Mouse (Mus musculus) forebrain, embryonic 11.5 days (tissue): Measurements from ENCODE around the gene Rplp0. TPM values are rescaled to one million over a fixed set of nuclear protein-coding genes. Genes with fewer than 3 reads are reported as not detected.

Experiments
- ATAC-seq: fragments of 200-750 bp; cut with Nextera tagmentation; replicated peaks from 2 replicates; pipeline ENCODE4 v1.8.0; 2017; ENCODE audit warnings: moderate TSS enrichment; ENCODE audit not compliant: low FRiP score
- DNase-seq: peaks from one replicate; pipeline ENCODE4 v3.0.0-alpha.2; 2017; ENCODE audit warnings: low spot score
- H3K27ac ChIP-seq: fragments of 300-500 bp; sonication (generic); 2 replicates; pipeline ENCODE4 v1.5.1; 2014; ENCODE audit warnings: low read depth, low read length
- H3K27me3 ChIP-seq: fragments of 300-500 bp; sonication (generic); 2 replicates; pipeline ENCODE4 v1.6.1; 2014; ENCODE audit warnings: mild to moderate bottlenecking, low read length, mixed read lengths; ENCODE audit not compliant: control insufficient read depth, insufficient read depth
- H3K36me3 ChIP-seq: fragments of 300-500 bp; sonication (generic); 2 replicates; pipeline ENCODE4 v1.6.1; 2014; ENCODE audit warnings: mild to moderate bottlenecking, low read length, moderate library complexity, mixed read lengths; ENCODE audit not compliant: control insufficient read depth, insufficient read depth
- H3K4me1 ChIP-seq: fragments of 300-500 bp; sonication (generic); replicated peaks from 2 replicates; pipeline ENCODE4 v1.6.1; 2014; ENCODE audit warnings: low read length, mixed read lengths; ENCODE audit not compliant: control insufficient read depth, insufficient read depth
- H3K4me2 ChIP-seq: fragments of 300-500 bp; sonication (generic); 2 replicates; pipeline ENCODE4 v1.6.1; 2014; ENCODE audit warnings: low read depth, mild to moderate bottlenecking, low read length, moderate library complexity, mixed read lengths; ENCODE audit not compliant: severe bottlenecking
- H3K4me3 ChIP-seq: fragments of 300-500 bp; sonication (generic); 2 replicates; pipeline ENCODE4 v1.5.1; 2014; ENCODE audit warnings: low read depth, low read length
- H3K9ac ChIP-seq: fragments of 300-500 bp; sonication (generic); 2 replicates; pipeline ENCODE4 v1.6.1; 2014; ENCODE audit warnings: low read length
- H3K9me3 ChIP-seq: fragments of 300-500 bp; sonication (generic); 2 replicates; pipeline ENCODE4 v1.6.1; 2016; ENCODE audit warnings: low read length, mixed read lengths; ENCODE audit not compliant: control insufficient read depth
- WGBS: fragments of 180-500 bp; shearing (Covaris S2); extraction: QIAGEN DNeasy Blood & Tissue Kit; methylation state at CpG from one replicate; pipeline ENCODE4 v1.1.7; 2014; 5-methylcytosine and 5-hydroxymethylcytosine counted together
- polyA plus RNA-seq: library from polyadenylated mRNA; unstranded; fragments of >200 nt; fragmentation: Nextera tagmentation; extraction: Ambion mirVana; gene quantifications from 2 replicates; pipeline ENCODE4 v1.2.1, GENCODE M21; 2014

Rplp0 gene
- polyA plus RNA-seq, 1 experiment from 2014 or later: 1,156 TPM

GRCm38 (mm10) chr5:115523971-115524370, 35.3 kb upstream of the Rplp0 start:
- Histone ChIP-seq H3K9me3 (no peaks in the 10 kb centered on the region), H3K9ac (no peak overlapping the region), H3K27me3 (no peaks in the 10 kb centered on the region), H3K4me1 (peaks cover 12% of the 10 kb centered on the region), H3K36me3 (no peaks in the 10 kb centered on the region), H3K27ac (no peak overlapping the region), H3K4me2 (0 out of 2 replicates have a peak overlapping the region, but pooled peaks have one; percentile 11), H3K4me3 (no peak overlapping the region)
- ATAC-seq (no peak), DNase-seq (no peak)
- 6% methylated on average over 15 of the region's 15 CpGs for WGBS

- H3K27ac ChIP-seq: no peak overlapping the region
- no peak for ATAC-seq
- WGBS: 54% methylated on average over 12 of the region's 12 CpGs
- peaks cover 12% of the 10 kb centered on the region for H3K4me1 ChIP-seq
- no peaks in the 10 kb centered on the region for H3K9me3 ChIP-seq
- H3K36me3 ChIP-seq: no peaks in the 10 kb centered on the region
- DNase-seq: no peak
- H3K9ac ChIP-seq: no peak overlapping the region
- H3K4me2 ChIP-seq: 0 out of 2 replicates have a peak overlapping the region, but pooled peaks have one; percentile 11
- no peaks in the 10 kb centered on the region for H3K27me3 ChIP-seq
- H3K4me3 ChIP-seq: no peak overlapping the region
Measured at GRCm38 (mm10) chr5:115524471-115524870, 34.8 kb upstream of the Rplp0 start.

GRCm38 (mm10) chr5:115525416-115525815, 33.9 kb upstream of the Rplp0 start:
- H3K4me3 ChIP-seq: no peak overlapping the region
- no peaks in the 10 kb centered on the region for H3K9me3 ChIP-seq
- H3K9ac ChIP-seq: no peak overlapping the region
- 92% methylated on average over 4 of the region's 4 CpGs for WGBS
- DNase-seq (no peak), ATAC-seq (no peak)
- H3K27me3 ChIP-seq: no peaks in the 10 kb centered on the region
- no peak overlapping the region for H3K4me2 ChIP-seq
- H3K4me1 ChIP-seq: peaks cover 12% of the 10 kb centered on the region
- H3K27ac ChIP-seq: no peak overlapping the region
- no peaks in the 10 kb centered on the region for H3K36me3 ChIP-seq

GRCm38 (mm10) chr5:115525943-115526342, 33.3 kb upstream of the Rplp0 start:
- Histone ChIP-seq H3K36me3 (no peaks in the 10 kb centered on the region), H3K4me2 (no peak overlapping the region), H3K9me3 (no peaks in the 10 kb centered on the region), H3K27ac (no peak overlapping the region), H3K27me3 (no peaks in the 10 kb centered on the region), H3K4me3 (no peak overlapping the region), H3K4me1 (peaks cover 12% of the 10 kb centered on the region), H3K9ac (no peak overlapping the region)
- DNase-seq: no peak
- 83% methylated on average over 9 of the region's 9 CpGs for WGBS
- ATAC-seq: no peak

- Histone ChIP-seq H3K4me3 (no peak overlapping the region), H3K27me3 (no peaks in the 10 kb centered on the region), H3K4me2 (no peak overlapping the region), H3K4me1 (peaks cover 16% of the 10 kb centered on the region), H3K9me3 (no peaks in the 10 kb centered on the region), H3K36me3 (no peaks in the 10 kb centered on the region), H3K27ac (no peak overlapping the region), H3K9ac (no peak overlapping the region)
- DNase-seq: no peak
- WGBS: 84% methylated on average over 17 of the region's 17 CpGs
- ATAC-seq: no peak
Measured at GRCm38 (mm10) chr5:115526456-115527202, 32.6 kb upstream of the Rplp0 start.

GRCm38 (mm10) chr5:115528128-115528527, 31.1 kb upstream of the Rplp0 start:
- no peaks in the 10 kb centered on the region for H3K27me3 ChIP-seq
- no peak overlapping the region for H3K4me3 ChIP-seq
- no peaks in the 10 kb centered on the region for H3K36me3 ChIP-seq
- DNase-seq: no peak
- no peak overlapping the region for H3K27ac ChIP-seq
- WGBS: 89% methylated on average over 5 of the region's 5 CpGs
- H3K4me2 ChIP-seq: no peak overlapping the region
- peaks cover 18% of the 10 kb centered on the region for H3K4me1 ChIP-seq
- no peaks in the 10 kb centered on the region for H3K9me3 ChIP-seq
- H3K9ac ChIP-seq: no peak overlapping the region
- ATAC-seq: no peak

- Histone ChIP-seq H3K27me3 (no peaks in the 10 kb centered on the region), H3K36me3 (no peaks in the 10 kb centered on the region), H3K4me1 (peaks cover 14% of the 10 kb centered on the region; the same call in 1 of the 2 replicates), H3K9ac (no peak overlapping the region), H3K9me3 (no peaks in the 10 kb centered on the region), H3K4me3 (no peak overlapping the region), H3K27ac (0 out of 2 replicates have a peak overlapping the region, but pooled peaks have one; percentile 6), H3K4me2 (no peak overlapping the region)
- ATAC-seq (no peak), DNase-seq (no peak)
- 83% methylated on average over 8 of the region's 8 CpGs for WGBS
Measured at GRCm38 (mm10) chr5:115529364-115529741, 29.9 kb upstream of the Rplp0 start.

GRCm38 (mm10) chr5:115529742-115530446, 29.4 kb upstream of the Rplp0 start:
- no peak overlapping the region for H3K4me2 ChIP-seq
- peak overlapping the region; percentile 6; the same call in 1 of the 2 replicates for H3K27ac ChIP-seq
- no peaks in the 10 kb centered on the region for H3K27me3 ChIP-seq
- no peak overlapping the region; the same call in 1 of the 2 replicates for H3K9ac ChIP-seq
- peaks cover 11% of the 10 kb centered on the region; the same call in 1 of the 2 replicates for H3K4me1 ChIP-seq
- ATAC-seq (no peak), DNase-seq (no peak)
- 75% methylated on average over 7 of the region's 7 CpGs for WGBS
- H3K9me3 ChIP-seq: no peaks in the 10 kb centered on the region
- no peaks in the 10 kb centered on the region for H3K36me3 ChIP-seq
- no peak overlapping the region for H3K4me3 ChIP-seq
